Mouse (Mus musculus) gastrocnemius, adult 8-10 months (tissue): Measurements from ENCODE around the gene Zfp273. TPM values are rescaled to one million over a fixed set of nuclear protein-coding genes. Genes with fewer than 3 reads are reported as not detected.
"Not testable (repeated sequence)": the region's sequence is repeated elsewhere in the genome, so short reads cannot be mapped to it uniquely, and the experiment has no call there.

Source experiments
- DNase-seq, 2 experiments: peaks; one replicate each; pipeline ENCODE4 v3.0.0; 2022; ENCODE audit warnings: low spot score in 2 of 2
- total RNA-seq, 4 experiments: library from RNA; stranded (reverse); gene quantifications; 2 replicates each; pipeline ENCODE4 v1.2.4; 2022

The Zfp273 gene
- total RNA-seq = 1 to 10 TPM; 1.3 to 2.0 (median 1.6) TPM

DNA sequence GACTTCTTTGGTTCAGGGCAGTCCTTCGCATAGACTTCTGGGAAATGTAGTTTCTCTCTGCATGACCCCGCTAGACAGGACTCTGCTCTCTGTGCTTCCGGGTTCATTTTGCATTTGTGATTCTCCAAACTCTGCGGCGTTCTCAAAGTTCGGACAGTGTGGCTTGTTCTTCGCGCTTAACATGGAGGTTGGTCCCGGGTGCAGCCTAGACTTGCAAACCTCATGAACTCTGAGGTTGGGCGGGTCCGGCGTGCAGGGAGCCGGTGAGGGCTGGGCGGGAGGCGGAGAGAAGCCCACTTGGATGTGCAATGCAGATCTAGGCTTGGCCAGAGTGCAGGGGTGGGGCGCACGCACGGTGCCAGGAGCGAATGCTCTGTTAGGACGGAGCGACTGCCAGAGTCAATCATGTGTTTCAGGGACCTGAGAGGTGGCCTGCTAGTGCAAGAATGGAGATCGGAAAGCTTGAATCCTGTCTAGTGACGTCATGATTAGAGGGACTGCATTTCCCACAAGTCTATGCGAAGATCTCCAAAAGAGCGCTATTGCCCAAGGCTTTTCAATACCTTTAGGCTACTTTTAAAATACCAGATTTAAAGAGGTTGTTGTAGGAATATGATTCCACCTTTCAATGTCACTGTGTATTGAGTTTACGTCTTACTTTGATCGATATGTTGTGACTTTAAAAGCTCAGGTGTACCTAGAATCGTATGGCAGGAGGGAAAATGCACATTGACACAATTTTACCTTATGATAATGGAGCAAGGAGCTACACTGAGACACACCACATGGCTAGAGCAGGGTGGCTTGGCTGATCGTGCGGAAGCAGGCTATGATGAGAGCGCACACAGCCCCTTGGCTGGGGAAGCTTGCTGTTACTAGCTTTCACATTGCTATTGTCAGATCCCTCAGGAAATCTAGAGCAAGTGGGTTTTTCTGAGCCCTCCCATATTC, at the start of gene Zfp273:
Zfp273 (plus strand) TSS at position 31 of the 951 bp plus-strand sequence.
- DNase-seq = peak; percentile 48 to 62

DNA sequence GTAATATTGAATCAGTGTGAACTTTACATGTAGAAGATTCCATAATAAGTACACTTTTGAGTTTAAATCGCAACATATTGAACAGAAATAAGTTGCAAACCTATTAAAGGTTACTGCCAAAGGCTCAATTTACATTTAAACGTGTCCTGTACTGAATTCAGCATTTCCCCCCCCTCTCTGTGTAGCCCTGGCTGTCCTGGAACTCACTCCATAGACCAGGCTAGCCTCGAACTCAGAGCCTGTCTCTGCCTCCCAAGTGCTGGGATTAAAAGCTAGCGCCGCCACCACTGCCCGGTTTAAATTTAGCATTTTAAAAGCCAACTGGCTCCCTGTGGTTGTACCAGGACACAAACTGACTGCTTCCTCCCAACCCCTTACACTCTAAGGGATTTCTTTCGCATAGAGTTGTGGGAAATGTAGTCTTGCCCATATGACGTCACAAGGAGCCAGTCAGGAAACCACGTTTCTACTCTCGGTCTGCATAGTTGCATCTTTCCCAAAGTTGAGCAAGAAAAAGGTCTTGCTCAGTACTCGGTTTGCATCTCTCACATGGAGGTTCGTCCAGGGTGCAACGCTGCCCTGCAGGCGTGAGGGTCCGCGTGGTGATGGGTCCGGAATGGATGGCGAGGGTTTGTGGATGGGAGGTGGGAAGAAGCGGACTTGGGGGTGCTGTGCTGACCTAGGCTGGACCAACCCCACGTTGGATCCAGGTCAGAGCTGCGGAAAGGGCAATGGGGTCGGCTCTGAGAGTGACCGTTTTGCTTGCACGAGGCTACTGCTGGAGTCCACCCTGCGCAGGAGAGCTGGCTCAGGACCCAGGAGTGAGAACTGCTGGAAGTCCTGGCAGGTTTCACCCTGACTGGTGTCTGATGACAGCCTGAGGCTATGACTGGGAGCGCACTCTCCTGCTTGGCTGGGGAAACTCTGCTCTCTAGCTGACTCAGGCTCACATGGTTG, 34.0 kb upstream of the Zfp273 start, which contains the start of gene Zfp493:
Zfp493 (plus strand) TSS at position 429 of the 957 bp plus-strand sequence.
- peak; percentile 48 to 73 for DNase-seq

DNA sequence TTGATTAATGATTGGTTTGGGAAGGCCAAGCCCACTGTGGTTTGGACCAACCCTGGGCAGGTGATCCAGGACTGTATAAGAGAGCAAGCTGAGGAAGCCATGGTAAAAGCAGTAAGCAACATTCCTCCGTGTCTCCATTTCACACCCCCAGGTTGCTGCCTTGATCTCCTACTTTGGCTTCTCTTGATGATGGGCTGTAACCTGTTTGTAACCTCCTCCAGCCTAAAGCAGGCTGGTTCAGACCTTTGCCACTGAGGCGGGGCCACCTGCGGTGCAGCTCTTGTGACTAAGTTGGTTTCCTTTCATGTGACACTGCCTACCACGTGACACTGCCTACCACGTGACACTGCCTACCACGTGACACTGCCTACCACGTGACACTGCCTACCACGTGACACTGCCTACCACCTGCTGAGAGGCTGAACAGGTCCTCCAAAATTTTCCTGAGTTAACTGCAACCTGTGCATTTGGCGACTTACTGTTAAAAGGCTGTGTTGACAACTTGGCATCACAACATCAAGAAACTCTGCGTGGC, 21.6 kb upstream of the Zfp273 start:
- DNase-seq = no peak

DNA sequence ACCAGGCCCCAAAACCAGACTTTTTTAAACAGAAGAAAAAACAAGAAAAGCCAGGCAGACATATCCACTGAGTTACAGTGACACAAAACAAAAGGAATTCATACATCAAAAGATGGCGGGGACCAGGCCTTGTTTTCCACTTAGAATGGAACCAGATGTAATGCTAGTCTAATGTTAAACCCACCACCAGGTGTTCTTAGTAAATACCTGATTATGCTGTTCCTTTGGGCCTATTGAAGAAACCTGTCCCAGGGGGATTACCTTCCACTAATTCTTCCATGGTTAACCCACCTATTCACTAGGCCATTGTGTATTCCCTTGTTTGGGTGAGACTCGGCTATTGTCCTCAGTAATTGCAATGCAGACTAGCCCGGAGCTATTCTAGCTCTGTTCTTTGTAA, 14.9 kb upstream of the Zfp273 start:
- no peak for DNase-seq

DNA sequence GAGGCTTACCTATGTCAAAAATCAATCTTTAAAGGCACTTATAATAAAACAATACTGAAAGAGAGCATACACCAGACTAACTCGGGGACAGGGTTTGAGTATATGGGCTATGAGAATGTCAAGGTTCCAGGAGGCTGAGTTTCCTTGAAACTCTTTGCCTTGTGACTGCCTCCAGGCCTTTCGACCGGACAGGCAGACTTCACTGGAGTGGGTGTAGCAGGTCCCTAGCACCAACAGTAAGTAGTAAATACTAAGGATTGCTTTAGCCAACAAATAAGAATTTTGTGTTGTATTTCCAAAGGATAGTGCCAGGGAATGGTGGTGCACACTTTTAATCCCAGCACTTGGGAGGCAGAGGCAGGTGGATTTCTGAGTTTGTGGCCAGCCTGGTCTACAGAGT, 14.4 kb upstream of the Zfp273 start:
- not testable (repeated sequence) for DNase-seq

DNA sequence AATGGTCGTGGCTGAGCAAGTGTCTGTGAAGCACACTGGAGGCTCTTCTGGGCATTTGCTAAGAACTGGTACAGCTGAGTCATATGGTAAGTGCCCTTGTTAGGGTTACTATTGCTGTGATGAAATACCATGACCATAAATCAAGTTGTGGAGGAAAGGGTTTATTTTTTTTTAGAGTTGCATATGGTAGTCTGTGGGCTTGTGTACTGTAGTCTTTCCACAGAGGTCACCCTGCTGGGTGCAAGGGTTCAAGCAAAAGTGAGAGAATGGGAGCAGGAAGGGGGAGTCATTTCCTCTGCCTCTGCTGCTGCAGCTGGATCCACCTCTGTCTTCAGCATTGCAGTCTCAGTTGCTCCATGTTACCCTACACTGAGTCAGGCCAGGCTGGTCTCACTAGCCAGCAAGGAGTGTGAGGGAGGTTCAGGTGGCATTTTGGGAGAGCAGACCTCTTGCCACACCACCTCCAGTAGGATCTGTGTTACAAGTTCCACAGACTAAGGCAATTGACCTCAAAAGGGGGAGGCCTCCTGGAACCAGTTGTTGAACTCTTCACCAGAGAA, 1.8 kb upstream of the Zfp273 start:
- DNase-seq = no peak

DNA sequence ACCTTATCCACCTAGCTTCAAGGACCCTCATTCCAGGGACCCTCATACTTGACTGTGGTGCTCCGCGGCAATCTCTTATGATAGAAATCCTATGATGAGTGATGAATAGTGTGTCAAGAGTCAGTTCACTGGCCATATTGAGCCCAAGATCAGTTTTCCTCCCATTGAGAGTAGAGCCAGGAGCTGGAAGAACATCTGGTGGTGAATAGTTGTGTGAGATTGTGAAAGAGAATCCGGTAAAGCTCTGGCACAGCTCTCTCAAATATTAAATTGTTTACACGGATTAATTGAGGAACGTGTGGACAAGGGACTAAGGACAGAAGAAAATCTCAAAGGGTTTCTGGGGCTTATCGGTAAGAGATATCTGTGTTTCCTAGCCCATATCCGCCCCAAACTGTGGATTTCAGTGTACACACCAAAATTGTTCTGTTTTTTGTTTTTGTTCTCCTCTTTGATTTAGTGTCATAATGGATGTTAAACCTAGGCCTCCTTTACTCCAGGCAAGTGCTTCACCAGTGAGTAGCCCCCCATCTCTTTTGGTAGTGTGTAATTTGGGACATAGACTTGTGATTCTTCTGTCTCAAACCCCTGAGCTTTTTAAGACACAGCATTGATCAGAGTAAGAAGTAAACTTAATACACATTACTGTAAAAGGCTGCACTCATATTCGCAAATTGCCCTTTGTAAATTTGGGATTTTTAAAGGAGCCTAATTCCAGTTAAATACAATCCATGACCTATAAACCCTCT, 405 bp upstream of the Zfp273 start:
- DNase-seq = no peak

DNA sequence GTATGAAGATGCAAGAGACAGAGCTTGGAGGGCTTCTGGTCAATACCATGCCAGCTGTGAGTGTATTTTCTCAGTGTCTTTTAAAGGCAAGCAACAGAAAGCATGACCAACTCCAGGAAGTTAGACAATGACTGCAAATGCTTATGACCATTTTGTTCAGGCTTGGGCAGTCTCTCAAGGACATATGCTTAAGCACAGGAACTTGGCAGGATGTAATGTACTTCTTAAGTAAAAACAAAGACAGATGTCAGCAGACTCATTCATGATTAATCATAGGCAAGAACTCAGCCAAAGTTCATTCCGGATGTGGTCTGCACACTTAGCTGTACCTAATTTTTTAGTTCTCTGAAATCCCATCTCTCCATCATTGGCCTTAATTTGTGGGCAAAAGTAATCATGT, 5.1 kb downstream of the Zfp273 start:
- no peak for DNase-seq

DNA sequence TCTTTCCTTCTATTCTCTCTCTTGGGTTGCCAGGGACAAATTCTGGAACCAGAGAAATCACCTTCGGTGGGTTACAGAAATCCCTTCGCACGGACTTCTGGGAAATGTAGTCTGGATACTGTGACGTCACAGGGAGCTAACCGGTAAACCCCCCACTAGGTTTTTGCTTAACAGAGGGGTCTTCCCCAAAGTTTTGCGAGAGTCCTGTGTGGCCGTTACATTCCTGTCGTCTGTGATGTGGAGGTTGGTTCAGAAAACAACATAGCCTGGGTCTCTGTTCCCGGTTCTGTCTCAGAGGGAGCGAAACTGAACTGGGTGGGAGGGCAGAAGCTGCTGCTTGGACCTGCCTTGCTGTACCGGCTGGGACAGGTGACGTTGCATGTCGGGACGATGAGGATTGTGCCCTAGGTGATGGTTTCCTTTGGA, 17.4 kb downstream of the Zfp273 start, which contains the start of gene Gm10037:
Gm10037 (plus strand) TSS at position 196 of the 426 bp plus-strand sequence.
- no peak for DNase-seq

DNA sequence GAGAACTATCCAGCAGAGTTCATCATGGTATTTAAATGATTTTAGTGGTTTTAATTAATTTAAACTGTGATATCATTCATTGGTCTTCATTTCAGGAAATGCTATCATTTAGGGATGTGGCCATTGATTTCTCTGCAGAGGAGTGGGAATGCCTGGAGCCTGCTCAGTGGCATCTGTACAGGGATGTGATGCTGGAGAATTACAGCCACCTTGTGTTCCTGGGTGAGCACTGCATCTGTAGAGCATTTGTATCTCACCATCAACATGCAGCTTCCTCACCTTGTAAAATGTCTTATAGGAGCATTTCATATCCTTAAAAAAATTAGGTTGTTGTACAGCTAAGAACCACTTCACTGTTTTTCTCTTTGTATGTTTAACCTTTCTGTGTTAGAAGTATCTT, 19.6 kb downstream of the Zfp273 start:
- DNase-seq = not testable (repeated sequence)

DNA sequence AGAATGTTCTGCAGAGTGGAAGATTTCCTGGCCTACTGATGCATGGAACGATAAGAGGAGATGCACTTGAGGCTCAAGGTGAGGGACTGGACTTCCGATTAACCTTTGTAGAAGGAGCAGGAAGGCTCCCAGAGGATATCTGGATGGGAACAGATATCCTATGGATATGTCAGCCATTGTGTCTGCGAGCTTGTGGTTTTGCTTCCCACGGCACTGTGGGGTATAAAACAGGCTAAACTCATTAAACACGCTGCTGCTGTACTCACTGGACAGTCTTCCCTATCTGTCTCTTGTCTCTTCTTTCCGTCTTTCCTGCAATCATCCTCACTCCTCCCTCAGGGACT, 30.2 kb downstream of the Zfp273 start:
- DNase-seq = no peak

DNA sequence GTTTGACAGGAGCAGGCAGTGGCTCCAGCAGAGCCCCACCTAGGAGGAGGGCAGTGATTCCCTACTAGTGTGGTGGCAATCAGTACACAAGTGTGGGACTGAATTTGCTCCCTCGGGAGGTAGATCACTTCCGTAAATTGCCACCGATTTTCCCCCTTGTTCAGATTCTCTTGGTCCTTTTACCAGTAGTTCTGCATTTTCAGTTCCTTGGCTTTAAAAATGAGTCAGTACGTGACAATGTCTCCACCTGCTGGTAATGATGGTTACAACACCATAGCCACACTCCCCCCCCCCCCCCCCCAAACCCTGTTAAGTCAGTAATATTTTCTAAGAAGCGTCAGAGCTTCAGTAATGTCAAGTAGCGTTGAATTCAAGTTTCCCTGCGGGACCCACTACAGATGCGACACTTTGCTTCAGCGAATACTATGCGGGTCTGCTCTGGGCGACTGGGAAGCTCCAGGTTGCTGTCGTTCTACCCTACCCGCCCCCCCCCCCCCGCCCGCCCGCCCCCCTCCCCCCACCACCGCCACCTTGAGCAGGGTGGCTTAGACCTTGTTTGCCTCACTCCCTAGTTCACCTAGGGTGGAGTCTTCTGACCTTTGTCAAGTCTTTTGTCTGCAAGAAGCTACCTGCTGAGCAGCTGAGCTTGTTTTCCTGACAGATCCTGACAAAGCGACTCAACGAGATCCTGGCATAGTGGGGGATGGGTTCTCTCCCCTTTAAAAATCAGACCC, 30.7 kb downstream of the Zfp273 start:
- peak in 1 of 2 experiments; percentile 4 for DNase-seq

DNA sequence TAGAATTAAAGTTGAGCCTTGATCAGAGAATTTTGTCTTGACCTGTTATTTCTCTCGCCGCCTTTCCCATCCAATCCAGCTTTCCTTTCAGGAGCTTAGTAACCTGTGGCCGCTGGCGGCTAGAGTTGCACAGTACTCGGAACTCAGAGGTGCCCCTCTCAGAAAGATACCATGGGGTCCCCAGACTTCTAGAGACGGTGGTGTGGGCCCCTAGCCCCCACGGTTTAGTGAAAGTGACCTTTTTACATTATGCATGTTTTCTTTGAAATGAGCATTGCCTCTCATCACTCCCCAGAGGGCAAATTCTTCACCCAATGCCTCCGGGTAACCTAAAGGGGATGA, 31.3 kb downstream of the Zfp273 start:
- DNase-seq = no peak

DNA sequence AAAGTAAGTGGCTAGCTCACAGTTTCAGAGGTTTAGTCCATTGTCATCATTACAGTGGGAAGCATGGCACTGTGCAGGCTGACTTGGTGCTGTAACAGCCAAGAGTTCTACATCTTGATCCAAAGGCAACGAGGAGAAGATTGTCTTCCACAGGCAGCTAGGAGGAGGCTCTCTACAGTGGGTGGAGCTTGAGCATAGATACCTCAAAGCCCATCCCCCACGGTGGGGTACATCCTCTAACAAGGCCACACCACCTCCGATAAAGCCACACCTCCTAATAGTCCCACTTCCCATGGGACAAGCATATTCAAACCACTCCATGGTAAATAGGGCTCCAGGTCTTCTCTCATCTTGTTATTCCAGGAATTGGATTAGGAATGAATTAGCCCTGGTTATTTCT, 36.8 kb downstream of the Zfp273 start:
- no peak for DNase-seq

DNA sequence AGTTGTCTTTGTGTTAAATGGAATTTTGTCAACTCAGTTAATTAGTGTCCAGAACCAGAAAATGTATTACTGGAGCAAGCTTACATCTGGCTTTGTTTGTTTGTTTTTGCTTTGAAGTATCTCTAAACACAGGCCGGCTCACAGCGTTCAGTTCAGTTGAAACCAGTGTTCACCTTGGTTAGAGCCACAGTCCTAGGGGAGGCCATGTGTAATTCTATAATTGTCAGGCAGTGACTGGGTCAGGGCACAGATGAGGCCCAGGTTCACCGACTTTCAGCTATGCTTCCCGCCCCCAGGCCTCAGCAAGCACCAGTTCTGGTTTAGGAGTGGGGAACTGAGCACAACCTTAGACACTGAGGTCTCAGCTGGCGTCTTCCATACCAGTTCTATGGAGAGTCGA, 39.6 kb downstream of the Zfp273 start:
- DNase-seq = no peak

DNA sequence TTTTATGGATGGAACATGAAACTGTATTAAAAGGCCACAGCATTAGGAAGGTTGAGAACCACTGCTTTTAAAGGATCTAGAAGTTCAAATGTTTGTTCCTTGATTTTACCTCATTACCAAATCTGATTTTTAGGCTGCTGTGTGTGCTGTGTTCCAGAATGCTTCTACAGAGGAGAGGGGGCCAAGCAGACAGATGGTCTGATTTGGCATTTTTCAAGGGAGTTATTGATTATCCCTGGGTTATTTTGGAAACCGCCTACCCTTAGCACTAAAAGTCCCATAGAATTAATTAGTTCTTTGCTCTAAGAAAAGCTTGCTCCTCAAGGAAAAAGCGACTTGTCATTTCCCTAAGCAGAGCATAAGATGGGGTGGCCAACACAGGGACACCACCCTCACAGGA, 40.4 kb downstream of the Zfp273 start:
- no peak for DNase-seq

DNA sequence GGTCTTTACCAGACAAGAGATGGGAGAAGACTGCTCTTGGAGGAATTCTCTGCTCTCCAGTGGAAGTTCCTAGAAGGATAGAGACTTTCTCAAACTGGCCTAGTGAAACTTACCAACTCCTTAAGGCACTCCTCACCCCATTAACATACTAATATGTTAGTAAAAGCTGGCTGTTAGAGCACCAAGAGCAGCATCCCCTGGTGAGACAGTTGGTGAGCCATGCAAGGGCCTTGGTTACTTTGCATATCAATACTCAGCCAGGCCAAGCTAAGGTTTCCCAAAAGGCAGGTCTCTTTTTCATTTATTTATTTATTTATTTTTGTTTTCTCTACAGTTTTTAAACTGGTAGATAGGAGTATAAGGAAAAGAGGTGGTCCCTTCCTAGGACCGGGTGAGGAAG, 43.8 kb downstream of the Zfp273 start:
- DNase-seq = no peak

DNA sequence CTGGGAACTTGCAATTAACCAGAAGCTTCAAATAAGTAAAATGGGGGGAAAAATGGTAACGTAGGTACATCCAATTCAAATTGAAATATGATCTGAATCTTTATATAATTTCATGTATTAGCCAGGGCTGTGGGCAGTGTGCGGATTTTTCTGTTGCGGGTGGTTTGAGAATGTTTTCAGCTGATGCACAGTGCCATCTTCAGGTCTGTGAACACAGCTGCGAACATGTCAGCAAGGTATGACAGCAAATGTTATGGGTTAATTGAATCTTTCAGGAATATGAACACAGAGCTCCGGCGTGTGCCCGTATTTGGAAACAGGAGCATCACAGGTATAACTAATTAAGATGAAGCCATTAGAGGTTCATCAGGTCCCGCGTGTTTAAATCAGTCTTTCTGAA, 49.0 kb downstream of the Zfp273 start:
- no peak for DNase-seq

DNA sequence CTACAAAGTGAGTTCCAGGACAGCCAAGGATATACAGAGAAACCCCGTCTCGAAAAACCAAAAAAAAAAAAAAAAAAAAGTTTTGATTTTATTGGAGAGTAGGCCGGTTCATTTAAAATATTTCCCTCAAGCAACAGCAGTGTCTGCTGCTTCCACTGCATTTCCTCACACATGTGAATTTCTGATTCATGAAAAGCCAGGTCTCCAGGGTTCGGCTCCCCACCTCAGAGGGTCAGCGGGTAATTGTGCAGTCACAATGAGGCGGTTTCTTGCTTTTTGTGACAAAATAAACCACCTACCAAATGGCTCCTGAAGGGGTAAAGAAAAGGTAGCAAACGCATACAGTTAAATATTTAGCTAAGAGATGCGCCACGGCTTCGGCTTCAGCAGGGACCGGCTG, 49.5 kb downstream of the Zfp273 start, which contains the start of gene BC048507:
BC048507 (plus strand) TSS at position 301 of the 400 bp plus-strand sequence.
- DNase-seq = no peak
